Mouse (Mus musculus): ENCODE measurements at regions not wholly inside any gene's neighbourhood (a gene's known extent, or its start where the extent isn't known, plus 50 kb on each side); places are given as distances from the start of the nearest gene placed in this dataset.

GRCm38 (mm10) chr1:164576856-164577489, 118.8 kb upstream of the Atp1b1 start:
- TF ChIP-seq ZNF384 (IDR thresholded peaks at IDR 0.05; ENCODE audit: low read depth, low read length) (no peak), ZC3H11A (IDR thresholded peaks at IDR 0.05; ENCODE audit: borderline replicate concordance, low read depth, low read length) (no peak), CHD2 (IDR thresholded peaks at IDR 0.05; ENCODE audit: low read depth, low read length) (no peak), MAFK (IDR thresholded peaks at IDR 0.05; ENCODE audit: insufficient read depth, low read depth, low read length) (no peak), HCFC1 (IDR thresholded peaks at IDR 0.05; ENCODE audit: borderline replicate concordance, insufficient read depth, low read length) (no peak)
